Mouse (Mus musculus) left cerebral cortex, adult 2 months (tissue): ENCODE results near the gene Celf5. TPM values are rescaled to one million over a fixed set of nuclear protein-coding genes. Genes with fewer than 3 reads are reported as not detected.

Source experiments
- DNase-seq, 2 experiments: peaks; one replicate each; pipeline ENCODE4 v3.0.0; 2021 to 2022; ENCODE audit warnings: low spot score in 2 of 2, mixed read lengths in 1 of 2; ENCODE audit errors: extremely low spot score in 1 of 2
- H3K27ac ChIP-seq: fragments of 200-600 bp; 2 replicates; pipeline ENCODE4 v1.8.1; 2022
- H3K4me3 ChIP-seq: fragments of 200-600 bp; 2 replicates; pipeline ENCODE4 v1.8.1; 2022
- CTCF ChIP-seq: fragments of 200-600 bp; IDR thresholded peaks from 2 replicates; pipeline ENCODE4 v1.8.1; 2022; ENCODE audit warnings: antibody characterized with exemption, mild to moderate bottlenecking, moderate library complexity
- intact Hi-C: fragments of 180-260 bp; cut with DNase I; formaldehyde crosslinking; loops from one replicate; pipeline ENCODE4 v1.15.1; 2025
- total RNA-seq, 2 experiments: library from RNA; stranded (reverse); gene quantifications; 2 replicates each; pipeline ENCODE4 v1.2.3; 2021

Gene Celf5
- total RNA-seq, 2 experiments from 2014 or later = 284 to 288 TPM

- no peak for DNase-seq
- intact Hi-C loops = no loop called here
- Histone ChIP-seq H3K27ac (peak overlapping the region; percentile 19; the same call in 1 of the 2 replicates), H3K4me3 (no peak overlapping the region)
- no peak for TF ChIP-seq CTCF
Observed at GRCm38 (mm10) chr10:81466881-81467280, 15.6 kb downstream of the Celf5 start.

GRCm38 (mm10) chr10:81466066-81466465 lies 16.4 kb downstream of the Celf5 start:
- peak in 1 of 2 experiments; percentile 9 for DNase-seq

GRCm38 (mm10) chr10:81465265-81465645 lies 17.3 kb downstream of the Celf5 start:
- TF ChIP-seq CTCF = no peak; the same call in 1 of the 2 replicates
- intact Hi-C loops = no loop called here
- H3K27ac ChIP-seq = no peak overlapping the region
- peak; percentile 9 to 12 for DNase-seq
- no peak overlapping the region for H3K4me3 ChIP-seq

More at GRCm38 (mm10) chr10:81466066-81466465, 16.4 kb downstream of the Celf5 start:
- Histone ChIP-seq H3K4me3 (no peak overlapping the region), H3K27ac (no peak overlapping the region)
- intact Hi-C loops = no loop called here
- no peak; the same call in 1 of the 2 replicates for TF ChIP-seq CTCF

- DNase-seq = peak; percentile 26 to 42
- TF ChIP-seq CTCF = no peak
- intact Hi-C loops = no loop called here
- Histone ChIP-seq H3K27ac (no peak overlapping the region), H3K4me3 (no peak overlapping the region)
Observed at GRCm38 (mm10) chr10:81464405-81465264, 17.9 kb downstream of the Celf5 start.

- TF ChIP-seq CTCF = no peak
- no peak overlapping the region for H3K27ac ChIP-seq
- H3K4me3 ChIP-seq = no peak overlapping the region
- DNase-seq = peak; percentile 10 to 12
- intact Hi-C loops = no loop called here
Observed at GRCm38 (mm10) chr10:81463531-81463930, 19.0 kb downstream of the Celf5 start.

- intact Hi-C loops = no loop called here
- TF ChIP-seq CTCF = no peak
- no peak overlapping the region for H3K4me3 ChIP-seq
- DNase-seq = peak; percentile 8 to 11
- no peak overlapping the region for H3K27ac ChIP-seq
Observed at GRCm38 (mm10) chr10:81462917-81463316, 19.6 kb downstream of the Celf5 start.

- TF ChIP-seq CTCF = no peak
Observed at GRCm38 (mm10) chr10:81462415-81462804, 20.1 kb downstream of the Celf5 start.

GRCm38 (mm10) chr10:81461673-81462414 lies 20.7 kb downstream of the Celf5 start:
- H3K27ac ChIP-seq = no peak overlapping the region
- DNase-seq = peak; percentile 14 to 16
- intact Hi-C loops = no loop called here
- no peak for TF ChIP-seq CTCF
- no peak overlapping the region for H3K4me3 ChIP-seq

More at GRCm38 (mm10) chr10:81462415-81462804, 20.1 kb downstream of the Celf5 start:
- peak; percentile 11 to 19 for DNase-seq
- Histone ChIP-seq H3K4me3 (no peak overlapping the region), H3K27ac (no peak overlapping the region)
- intact Hi-C loops = no loop called here

GRCm38 (mm10) chr10:81460951-81461350 lies 21.6 kb downstream of the Celf5 start:
- intact Hi-C loops = no loop called here
- no peak for TF ChIP-seq CTCF
- peak in 1 of 2 experiments; percentile 10 for DNase-seq
- Histone ChIP-seq H3K27ac (no peak overlapping the region), H3K4me3 (no peak overlapping the region)

GRCm38 (mm10) chr10:81460471-81460870 lies 22.0 kb downstream of the Celf5 start:
- H3K27ac ChIP-seq = no peak overlapping the region
- no peak overlapping the region for H3K4me3 ChIP-seq
- peak in 1 of 2 experiments; percentile 13 for DNase-seq
- intact Hi-C loops = no loop called here
- TF ChIP-seq CTCF = no peak

- no peak for TF ChIP-seq CTCF
- intact Hi-C loops = no loop called here
- Histone ChIP-seq H3K4me3 (no peak overlapping the region), H3K27ac (no peak overlapping the region)
- no peak for DNase-seq
Observed at GRCm38 (mm10) chr10:81459399-81459798, 23.1 kb downstream of the Celf5 start.

- no peak for TF ChIP-seq CTCF
- intact Hi-C loops = no loop called here
- Histone ChIP-seq H3K4me3 (no peak overlapping the region), H3K27ac (no peak overlapping the region)
- peak in 1 of 2 experiments; percentile 11 for DNase-seq
Observed at GRCm38 (mm10) chr10:81458267-81458666, 24.2 kb downstream of the Celf5 start.
